9 mouse cellular contexts compared by ENCODE assay signal in the genomic region with DNA sequence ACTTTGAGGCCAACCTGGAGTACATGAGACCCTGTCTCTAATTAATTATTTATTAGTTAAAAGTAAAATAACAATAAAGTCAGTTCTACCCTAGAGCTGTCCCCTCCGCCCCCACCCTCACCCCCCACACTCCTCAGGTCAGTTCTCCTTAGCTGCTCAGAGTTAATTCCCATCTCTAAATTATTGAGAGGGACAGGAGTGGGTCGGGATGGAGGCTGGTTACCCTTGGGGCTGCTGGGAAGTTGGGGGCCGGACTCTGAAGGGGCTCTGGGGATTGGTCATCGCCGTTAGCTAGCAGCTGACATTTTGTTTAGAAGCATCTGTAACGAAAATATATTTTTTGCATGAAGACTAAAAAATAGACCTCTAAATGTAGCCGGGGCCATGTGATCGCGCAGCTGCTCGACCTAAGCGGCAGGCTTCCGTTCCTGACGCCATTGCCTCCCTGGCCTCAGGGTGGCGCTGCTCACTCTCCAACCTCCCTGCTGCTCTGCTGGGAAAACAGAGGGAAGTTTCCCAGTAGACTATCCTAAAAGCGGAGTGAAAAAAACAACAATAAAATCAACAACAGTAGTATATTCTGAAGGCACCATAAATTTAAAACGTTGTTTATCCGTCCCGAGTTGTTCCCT. TPM values are rescaled to one million over a fixed set of nuclear protein-coding genes. Genes with fewer than 3 reads are reported as not detected.
A peak's percentile ranks its signal among the peaks of the same experiment; 100 is the strongest.
DNase-seq lines count a peak whose midpoint lies in the region; ATAC-seq and TF ChIP-seq lines count a peak whose summit lies in the region.
"Had no signal": no experiment of that assay in that cellular context is flagged by ENCODE, and none has a peak within 500 bp of the region (broad histone marks: within the 10 kb centered on the region; RNA-seq: fewer than 3 reads in every experiment).

No protein-coding gene starts in this region.

- TF ChIP-seq RAD21 in CH12.LX (IDR thresholded peaks at IDR 0.05; ENCODE audit: low read depth, low read length): peak; percentile 87

- peak; percentile 39 to 93; a peak in 3 of 4 replicates for TF ChIP-seq CTCF in CH12.LX (conservative IDR thresholded peaks at IDR 0.05 in 1 of 2, IDR thresholded peaks at IDR 0.05 in 1 of 2; ENCODE audit: low read depth in 2 of 2, low read length in 2 of 2)
- TF ChIP-seq CTCF in brain, embryonic 14.5 days (IDR thresholded peaks at IDR 0.05; ENCODE audit: borderline replicate concordance, extremely low read depth, insufficient read depth, insufficient read length): peak; percentile 96

- DNase-seq in CH12.LX (ENCODE audit: extremely low read depth): peak; percentile 42
- DNase-seq in brain, embryonic 14.5 days (ENCODE audit: low read depth): peak; percentile 74
- DNase-seq in forebrain, embryonic 11.5 days (ENCODE audit: low spot score): peak; percentile 81
- peak; percentile 82 for DNase-seq in kidney, postnatal 14 days
- DNase-seq in thymus, postnatal 0 days (ENCODE audit: low spot score): peak; percentile 64

- H3K9ac ChIP-seq in CH12.LX (ENCODE audit: insufficient read depth, low read depth): no peak overlapping the region
- H3K9ac ChIP-seq in forebrain, embryonic 11.5 days (ENCODE audit: low read length): peak overlapping the region; percentile 23; the same call in 1 of the 2 replicates
- H3K9ac ChIP-seq in heart, embryonic 16.5 days (ENCODE audit: low read length): 0 out of 2 replicates have a peak overlapping the region, but pooled peaks have one; percentile 30
- no peak overlapping the region for H3K9ac ChIP-seq in liver, embryonic 15.5 days
- H3K9ac ChIP-seq in neural tube, embryonic 12.5 days: no peak overlapping the region

- H3K36me3 ChIP-seq in CH12.LX (replicated peaks in 1 of 2; ENCODE audit: control insufficient read depth in 1 of 2, insufficient read depth in 1 of 2, low read length in 1 of 2): no peaks in the 10 kb centered on the region
- no peaks in the 10 kb centered on the region for H3K36me3 ChIP-seq in forebrain, embryonic 11.5 days (ENCODE audit: control insufficient read depth, insufficient read depth, low read length)
- H3K36me3 ChIP-seq in heart, embryonic 16.5 days (ENCODE audit: control insufficient read depth, insufficient read depth): no peaks in the 10 kb centered on the region
- no peaks in the 10 kb centered on the region for H3K36me3 ChIP-seq in liver, embryonic 15.5 days (replicated peaks)
- no peaks in the 10 kb centered on the region for H3K36me3 ChIP-seq in neural tube, embryonic 12.5 days

- peaks cover 0 to 9% of the 10 kb centered on the region in 2 experiments; a peak in 2 of 4 replicates for H3K4me1 ChIP-seq in CH12.LX (ENCODE audit: control insufficient read depth in 1 of 2, insufficient read depth in 2 of 2)
- no peaks in the 10 kb centered on the region for H3K4me1 ChIP-seq in forebrain, embryonic 11.5 days (replicated peaks; ENCODE audit: control insufficient read depth, insufficient read depth, low read length)
- peaks cover 10% of the 10 kb centered on the region for H3K4me1 ChIP-seq in heart, embryonic 16.5 days (ENCODE audit: control insufficient read depth, insufficient read depth, low read length)
- H3K4me1 ChIP-seq in liver, embryonic 15.5 days (replicated peaks): peaks cover 14% of the 10 kb centered on the region
- H3K4me1 ChIP-seq in neural tube, embryonic 12.5 days: peaks cover 4% of the 10 kb centered on the region; the same call in 1 of the 2 replicates

- H3K79me2 ChIP-seq in CH12.LX (replicated peaks; ENCODE audit: control insufficient read depth, extremely low read depth, insufficient read depth, poor library complexity, severe bottlenecking): no peaks in the 10 kb centered on the region

- no peak for TF ChIP-seq POLR2A in CH12.LX (IDR thresholded peaks at IDR 0.05; ENCODE audit: low read depth, low read length)
- TF ChIP-seq POLR2A in brain, embryonic 14.5 days (IDR thresholded peaks at IDR 0.05; ENCODE audit: borderline replicate concordance, extremely low read depth, insufficient read depth, insufficient read length, poor library complexity, severe bottlenecking): no peak

- TF ChIP-seq EP300 in CH12.LX (IDR thresholded peaks at IDR 0.05; ENCODE audit: low read length): no peak

- dilution Hi-C loops in CH12.LX (cut with MboI; ENCODE audit: extremely low pct_ligation_motif_present, extremely low pct_unique_long_range_greater_than_20kb, low sequenced_read_pairs): no loop called here

- in situ Hi-C loops in CH12.LX (cut with MboI; ENCODE audit: low pct_ligation_motif_present, low pct_unique_long_range_greater_than_20kb, low sequenced_read_pairs): loop anchor here (5.0 kb wide), 1 partner anchor 106 kb away; no protein-coding TSS in a partner anchor

- H3K27me3 ChIP-seq in CH12.LX (replicated peaks): peaks cover 20% of the 10 kb centered on the region
- no peaks in the 10 kb centered on the region for H3K27me3 ChIP-seq in forebrain, embryonic 11.5 days (ENCODE audit: control insufficient read depth, insufficient read depth, low read length)
- no peaks in the 10 kb centered on the region for H3K27me3 ChIP-seq in heart, embryonic 16.5 days (ENCODE audit: control insufficient read depth, insufficient read depth, low read length)
- H3K27me3 ChIP-seq in liver, embryonic 15.5 days: peaks cover 7% of the 10 kb centered on the region; the same call in 1 of the 2 replicates
- H3K27me3 ChIP-seq in neural tube, embryonic 12.5 days (replicated peaks): 0 out of 2 replicates have a peak, but pooled peaks cover 3% of the 10 kb centered on the region

- no peaks in the 10 kb centered on the region for H3K9me3 ChIP-seq in CH12.LX (replicated peaks; ENCODE audit: low read length)
- H3K9me3 ChIP-seq in forebrain, embryonic 11.5 days (ENCODE audit: control insufficient read depth, low read length): no peaks in the 10 kb centered on the region
- H3K9me3 ChIP-seq in heart, embryonic 16.5 days (replicated peaks; ENCODE audit: control insufficient read depth, low read length): no peaks in the 10 kb centered on the region
- H3K9me3 ChIP-seq in liver, embryonic 15.5 days (replicated peaks): no peaks in the 10 kb centered on the region
- no peaks in the 10 kb centered on the region for H3K9me3 ChIP-seq in neural tube, embryonic 12.5 days

- peak; percentile 74 for ATAC-seq in forebrain, embryonic 11.5 days (replicated peaks; ENCODE audit: low FRiP score)
- ATAC-seq in heart, embryonic 16.5 days (replicated peaks; ENCODE audit: extremely low read depth, insufficient read depth, low FRiP score): no peak
- 0 out of 2 replicates have a peak, but pooled peaks have one; percentile 45 for ATAC-seq in liver, embryonic 15.5 days (ENCODE audit: insufficient read depth)
- ATAC-seq in neural tube, embryonic 12.5 days (ENCODE audit: low FRiP score, low read depth): 0 out of 2 replicates have a peak, but pooled peaks have one; percentile 58

- peak overlapping the region; percentile 83 for H3K4me2 ChIP-seq in CH12.LX (ENCODE audit: insufficient read depth, low read depth, poor library complexity, severe bottlenecking)
- H3K4me2 ChIP-seq in forebrain, embryonic 11.5 days (ENCODE audit: low read depth, low read length, severe bottlenecking): peak overlapping the region; percentile 31; the same call in 1 of the 2 replicates
- H3K4me2 ChIP-seq in heart, embryonic 16.5 days (ENCODE audit: low read depth, low read length): peak overlapping the region; percentile 61
- no peak overlapping the region for H3K4me2 ChIP-seq in liver, embryonic 15.5 days
- H3K4me2 ChIP-seq in neural tube, embryonic 12.5 days (replicated peaks): peak overlapping the region; percentile 53

- H3K4me3 ChIP-seq in CH12.LX (replicated peaks in 1 of 3; ENCODE audit: low read depth in 2 of 3, low read length in 2 of 3, poor library complexity in 1 of 3): no peak overlapping the region
- peak overlapping the region; percentile 3; the same call in 1 of the 2 replicates for H3K4me3 ChIP-seq in forebrain, embryonic 11.5 days (ENCODE audit: low read depth, low read length)
- peak overlapping the region; percentile 26 for H3K4me3 ChIP-seq in heart, embryonic 16.5 days (ENCODE audit: low read length)
- no peak overlapping the region for H3K4me3 ChIP-seq in liver, embryonic 15.5 days (replicated peaks)
- H3K4me3 ChIP-seq in neural tube, embryonic 12.5 days: no peak overlapping the region
- H3K4me3 ChIP-seq: erythroblast, embryonic 14.5 days had no signal

- WGBS in forebrain, embryonic 11.5 days: 17% methylated on average over 18 of the region's 18 CpGs
- WGBS in heart, embryonic 16.5 days: 11% methylated on average over 18 of the region's 18 CpGs
- 13% methylated on average over 18 of the region's 18 CpGs for WGBS in liver, embryonic 15.5 days (ENCODE audit: insufficient replicate concordance)
- WGBS in neural tube, embryonic 12.5 days: 17% methylated on average over 18 of the region's 18 CpGs

- no peak overlapping the region for H3K27ac ChIP-seq in CH12.LX (ENCODE audit: insufficient read depth, low read depth)
- no peak overlapping the region for H3K27ac ChIP-seq in forebrain, embryonic 11.5 days (ENCODE audit: low read depth, low read length)
- no peak overlapping the region for H3K27ac ChIP-seq in heart, embryonic 16.5 days (ENCODE audit: low read length)
- H3K27ac ChIP-seq in liver, embryonic 15.5 days (replicated peaks): no peak overlapping the region
- H3K27ac ChIP-seq in neural tube, embryonic 12.5 days: no peak overlapping the region

TF ChIP-seq in CH12.LX, 34 proteins besides CTCF, POLR2A, EP300 and RAD21:
- TF ChIP-seq USF2 (conservative IDR thresholded peaks at IDR 0.05; ENCODE audit: low read depth, low read length) (0 out of 2 replicates have a peak, but pooled peaks have one; percentile 29), KAT2A (IDR thresholded peaks at IDR 0.05; ENCODE audit: insufficient replicate concordance, low read length) (no peak), USF1 (IDR thresholded peaks at IDR 0.05; ENCODE audit: low read depth, low read length) (peak; percentile 57), ZMIZ1 (IDR thresholded peaks at IDR 0.05; ENCODE audit: low read depth, low read length) (no peak), SMC3 (IDR thresholded peaks at IDR 0.05; ENCODE audit: low read depth, low read length) (peak; percentile 91), BHLHE40 (IDR thresholded peaks at IDR 0.05; ENCODE audit: low read depth, low read length) (no peak), RCOR1 (conservative IDR thresholded peaks at IDR 0.05; ENCODE audit: low read depth, low read length) (no peak), ZC3H11A (IDR thresholded peaks at IDR 0.05; ENCODE audit: low read depth, low read length) (peak; percentile 52)

RNA-seq across cellular contexts. Expression of a gene that starts 26.8 kb away (rescaled TPM):
- total RNA-seq in CH12.LX (2012; rRNA removed) (9.9 and 10.3 TPM in 2 replicates), CH12.LX (2014; rRNA removed) (5.5 and 6.0 TPM in 2 replicates)
- 12.9 and 15.4 TPM in 2 replicates for polyA plus RNA-seq in CH12.LX (2012; ENCODE audit: insufficient read length, low read depth)
- 15.0 and 28.7 TPM in 2 replicates for polyA plus RNA-seq in brain, embryonic 14.5 days (2012; rRNA removed)
- 13.2 and 14.1 TPM in 2 replicates for polyA plus RNA-seq in forebrain, embryonic 11.5 days (2014; fragmentation: Nextera tagmentation; extraction: Ambion mirVana)
- 4.1 and 4.9 TPM in 2 replicates for polyA plus RNA-seq in heart, embryonic 16.5 days (2015; fragmentation: Nextera tagmentation; extraction: Ambion mirVana)
- 11.4 TPM in 2 replicates for polyA plus RNA-seq in liver, embryonic 15.5 days (2015; fragmentation: Nextera tagmentation; extraction: Ambion mirVana)
- 12.8 and 12.9 TPM in 2 replicates for polyA plus RNA-seq in neural tube, embryonic 12.5 days (2016; fragmentation: Nextera tagmentation; extraction: Ambion mirVana)
- 14.8 and 15.9 TPM in 2 replicates for polyA plus RNA-seq in thymus, postnatal 0 days (2015; fragmentation: Nextera tagmentation; extraction: Ambion mirVana)

Comparison
In these comparisons a context has a peak if more than half of its experiments do, and no peak if none do; other contexts are left out.
1. H3K4me3 ChIP-seq: peak in forebrain, embryonic 11.5 days (single experiment) and heart, embryonic 16.5 days (single experiment); none in CH12.LX (0 of 3), liver, embryonic 15.5 days (single experiment) and neural tube, embryonic 12.5 days (single experiment).
2. H3K9ac ChIP-seq: peak in forebrain, embryonic 11.5 days (single experiment) and heart, embryonic 16.5 days (single experiment); none in CH12.LX (single experiment), liver, embryonic 15.5 days (single experiment) and neural tube, embryonic 12.5 days (single experiment).
3. Peak in every context shown above with its lines, with median percentiles within 50 percentile points of each other: DNase-seq.